Mouse (Mus musculus): ENCODE data around the gene Dhx29. TPM values are rescaled to one million over a fixed set of nuclear protein-coding genes. Genes with fewer than 3 reads are reported as not detected.
A peak's percentile ranks its signal among the peaks of the same experiment; 100 is the strongest.

The Dhx29 gene
- total RNA-seq (2021): 10 to 100 TPM; 19.1 to 22.0 TPM
- long read RNA-seq, experiment 1, full-length matches to known transcripts: 45 of 52 reads
- long read RNA-seq, experiment 1, partial matches to known transcripts: 2 of 52 reads
- long read RNA-seq, experiment 1, other reads (novel, unspliced or antisense): 5 of 52 reads
- long read RNA-seq, experiment 2, full-length matches to known transcripts: 38 of 45 reads
- long read RNA-seq, experiment 2, partial matches to known transcripts: 4 of 45 reads
- long read RNA-seq, experiment 2, other reads (novel, unspliced or antisense): 3 of 45 reads

DNA sequence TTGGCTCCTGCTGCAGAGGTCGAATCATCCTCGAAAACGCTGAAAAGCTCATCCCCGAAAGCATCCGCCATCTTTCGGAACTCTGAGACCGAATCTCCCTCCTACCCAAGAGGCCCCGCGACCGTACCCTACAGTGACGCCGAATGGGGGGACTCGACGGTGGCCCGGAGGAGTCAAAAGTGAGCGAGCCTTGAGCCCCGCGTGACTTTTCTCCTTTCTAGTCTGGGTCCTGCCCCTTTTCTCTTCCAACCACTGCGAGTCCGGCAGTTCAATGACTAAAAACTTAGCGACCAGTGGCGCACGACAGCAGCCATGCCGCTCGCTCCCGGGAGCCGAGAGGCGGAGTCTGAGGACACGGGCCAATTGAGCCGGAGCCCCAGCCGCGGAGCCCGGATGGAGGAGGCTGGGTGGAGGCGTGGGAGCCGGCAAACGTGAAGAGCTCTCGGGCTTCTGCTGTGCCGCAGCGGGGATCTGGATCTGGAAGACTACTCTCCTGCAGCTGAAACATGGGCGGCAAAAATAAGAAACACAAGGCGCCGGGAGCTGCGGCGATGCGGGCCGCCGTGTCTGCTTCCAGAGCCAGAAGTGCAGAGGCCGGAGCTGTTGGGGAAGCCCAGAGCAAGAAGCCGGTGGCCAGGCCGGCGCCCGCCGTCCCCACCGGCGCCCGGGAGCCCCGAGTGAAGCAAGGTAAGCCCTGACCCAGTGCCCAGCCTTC lies at the start of gene Dhx29, which contains the start of gene Mtrex:
Gene Dhx29 (plus strand): TSS at position 168 of the 715 bp plus-strand sequence.
Gene Mtrex (minus strand): TSS at position 112 of the 715 bp plus-strand sequence.
- intact Hi-C loops (cut with DNase I): loop anchor here (1.0 kb wide), 2 partner anchors 60 to 109 kb away; partner anchors contain the start of gene Ccno
- Histone ChIP-seq H3K4me3 (peak within 1 kb of the TSS; percentile 85), H3K27ac (peak within 1 kb of the TSS; percentile 56)
- no peak for TF ChIP-seq CTCF (IDR thresholded peaks at IDR 0.05)
- peak; percentile 99 to 100 for DNase-seq (ENCODE audit: extremely low spot score in 1 of 2, low spot score in 2 of 2)

DNA sequence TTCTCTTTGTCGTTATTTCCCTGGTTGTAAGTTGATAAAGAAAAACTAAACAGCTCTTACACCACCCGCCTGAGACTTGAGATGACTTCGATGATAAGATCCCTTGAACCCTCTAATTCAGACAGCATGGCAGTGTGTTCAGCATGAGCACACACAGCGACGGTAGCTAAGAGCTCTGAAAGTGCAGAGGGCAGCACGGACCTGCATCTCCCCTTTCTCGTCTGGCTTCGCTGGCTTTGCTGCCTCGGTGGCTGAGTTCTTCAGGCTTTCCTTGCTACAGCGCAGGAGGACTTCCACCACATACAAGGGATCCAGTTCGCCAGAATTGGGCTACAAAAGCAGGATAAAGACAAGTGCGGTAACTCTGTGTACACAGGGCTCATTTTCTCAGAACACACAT lies 40.0 kb upstream of the Dhx29 start:
- Histone ChIP-seq H3K4me3 (no peak overlapping the region), H3K27ac (no peak overlapping the region)
- intact Hi-C loops (cut with DNase I): no loop called here
- no peak for DNase-seq (ENCODE audit: extremely low spot score in 1 of 2, low spot score in 2 of 2)
- TF ChIP-seq CTCF (IDR thresholded peaks at IDR 0.05): no peak

DNA sequence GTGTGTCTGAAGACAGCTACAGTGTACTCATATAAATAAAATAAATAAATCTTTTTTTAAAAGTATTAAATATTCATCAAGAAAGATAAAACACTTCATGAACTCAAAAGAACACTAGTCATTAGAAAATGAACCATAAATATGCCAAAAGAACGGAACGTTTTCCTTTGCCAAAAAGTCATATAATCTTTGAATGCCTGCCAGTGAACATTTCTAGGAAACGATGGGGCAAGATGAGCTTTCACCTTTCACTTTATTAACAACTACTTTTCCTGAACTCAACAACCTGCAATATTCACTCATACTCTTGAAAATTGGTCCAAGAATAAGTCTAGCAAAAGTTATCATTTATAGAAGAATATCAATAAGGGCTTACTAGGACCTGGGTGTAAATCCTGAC lies 25.1 kb upstream of the Dhx29 start:
- intact Hi-C loops (cut with DNase I): no loop called here
- DNase-seq (ENCODE audit: extremely low spot score in 1 of 2, low spot score in 2 of 2): no peak
- Histone ChIP-seq H3K27ac (no peak overlapping the region), H3K4me3 (no peak overlapping the region)
- no peak for TF ChIP-seq CTCF (IDR thresholded peaks at IDR 0.05)

DNA sequence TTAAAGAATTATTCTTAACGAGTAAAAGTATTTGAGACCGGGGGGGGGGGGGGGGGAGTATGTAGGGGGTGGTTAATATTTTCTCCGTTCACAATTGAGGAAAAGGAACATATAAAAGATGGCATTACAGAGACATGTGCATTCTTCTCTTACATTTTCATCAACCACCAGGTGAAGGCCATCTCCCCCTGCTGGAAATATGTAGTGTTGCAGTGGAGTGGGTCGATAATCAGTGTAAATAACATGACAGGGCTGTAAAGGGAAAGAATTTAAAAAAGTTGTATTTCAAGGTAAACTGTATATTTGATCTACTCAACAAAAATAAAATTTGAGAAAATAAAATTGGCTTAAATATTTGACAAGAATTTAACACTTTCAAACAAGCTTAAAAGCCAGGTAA lies 17.6 kb upstream of the Dhx29 start:
- H3K4me3 ChIP-seq: no peak overlapping the region
- peak; percentile 70 for TF ChIP-seq CTCF (IDR thresholded peaks at IDR 0.05)
- no peak for DNase-seq (ENCODE audit: extremely low spot score in 1 of 2, low spot score in 2 of 2)
- intact Hi-C loops (cut with DNase I): loop anchor here (2.0 to 5.0 kb wide), 2 partner anchors 32 to 235 kb away; no protein-coding TSS in a partner anchor
- H3K27ac ChIP-seq: no peak overlapping the region

DNA sequence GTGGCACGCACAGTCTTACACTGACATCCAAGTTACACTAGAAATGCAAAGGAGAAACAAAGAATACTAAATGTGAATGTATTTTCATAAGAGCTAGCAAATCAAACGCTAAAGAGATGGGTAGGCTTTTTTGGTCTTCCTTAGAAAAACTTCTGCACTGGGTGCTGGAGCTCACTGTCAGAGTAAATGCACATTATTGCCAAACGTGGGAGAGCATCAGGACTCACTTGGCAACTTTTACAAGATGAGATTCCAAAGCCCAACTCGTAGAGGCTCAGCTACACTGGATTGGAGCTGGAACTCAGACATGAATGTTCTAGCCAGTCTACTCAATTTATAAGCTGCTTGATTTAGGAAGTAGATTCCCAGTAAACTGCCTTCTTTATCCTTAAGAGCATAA lies 16.8 kb upstream of the Dhx29 start:
- Histone ChIP-seq H3K4me3 (no peak overlapping the region), H3K27ac (no peak overlapping the region)
- no peak for DNase-seq (ENCODE audit: extremely low spot score in 1 of 2, low spot score in 2 of 2)
- intact Hi-C loops (cut with DNase I): loop anchor here (2.0 to 5.0 kb wide), 2 partner anchors 33 to 236 kb away; no protein-coding TSS in a partner anchor
- no peak for TF ChIP-seq CTCF (IDR thresholded peaks at IDR 0.05)

DNA sequence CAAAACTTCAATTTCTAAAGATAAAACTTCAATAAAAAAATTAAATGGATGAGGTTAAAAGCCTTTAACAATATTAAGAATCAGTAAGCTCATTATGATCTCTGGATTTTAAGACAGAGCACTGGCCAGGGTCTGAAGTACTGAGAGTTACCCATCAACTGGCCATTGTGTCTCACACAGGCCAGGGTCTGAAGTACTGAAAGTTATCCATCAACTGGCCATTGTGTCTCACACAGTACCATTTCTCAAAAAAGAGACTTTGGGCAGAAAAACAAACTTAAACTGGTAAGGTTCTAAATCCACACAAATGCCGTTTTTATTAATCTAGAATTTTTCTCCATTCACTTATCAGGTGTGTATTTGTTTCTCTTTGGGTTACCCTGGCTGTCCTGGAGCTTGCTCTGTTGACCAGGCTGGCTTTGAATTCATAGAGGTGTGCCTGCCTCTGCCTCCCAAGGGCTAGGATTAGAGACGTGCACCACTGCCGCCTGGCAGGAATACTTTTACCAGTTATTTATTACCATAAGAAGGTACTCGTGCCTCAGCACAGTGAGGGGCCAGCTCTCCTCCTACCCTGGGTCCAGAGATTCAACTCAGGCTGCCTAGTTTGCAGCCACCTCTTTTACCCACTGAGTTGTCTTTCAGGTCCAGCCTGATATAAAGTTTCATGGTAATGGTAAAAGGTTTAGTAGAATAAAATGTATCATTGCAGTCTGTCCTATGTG lies 8.0 kb upstream of the Dhx29 start:
- intact Hi-C loops (cut with DNase I): no loop called here
- Histone ChIP-seq H3K27ac (no peak overlapping the region), H3K4me3 (no peak overlapping the region)
- no peak for DNase-seq (ENCODE audit: extremely low spot score in 1 of 2, low spot score in 2 of 2)
- TF ChIP-seq CTCF (IDR thresholded peaks at IDR 0.05): no peak

DNA sequence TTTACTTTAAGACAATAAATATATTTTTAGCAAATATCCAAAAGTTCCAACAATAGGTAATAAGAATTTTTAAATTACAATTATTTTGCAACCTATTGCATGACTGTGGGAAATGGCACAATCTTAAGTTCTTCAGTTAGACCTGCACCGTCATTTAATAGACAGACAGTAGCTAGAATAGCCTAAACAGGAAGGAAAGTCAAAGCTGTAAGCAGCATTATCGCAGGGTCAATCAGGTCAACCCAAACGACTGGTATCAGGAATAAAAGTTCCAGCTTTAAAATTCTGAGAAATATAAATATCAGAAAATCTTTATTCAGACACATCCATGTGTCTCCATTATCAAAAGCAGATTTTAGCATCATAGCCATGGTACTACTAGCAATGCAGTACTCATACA lies 6.3 kb upstream of the Dhx29 start:
- no peak overlapping the region for H3K4me3 ChIP-seq
- H3K27ac ChIP-seq: no peak overlapping the region
- no peak for DNase-seq (ENCODE audit: extremely low spot score in 1 of 2, low spot score in 2 of 2)
- TF ChIP-seq CTCF (IDR thresholded peaks at IDR 0.05): no peak
- intact Hi-C loops (cut with DNase I): no loop called here

DNA sequence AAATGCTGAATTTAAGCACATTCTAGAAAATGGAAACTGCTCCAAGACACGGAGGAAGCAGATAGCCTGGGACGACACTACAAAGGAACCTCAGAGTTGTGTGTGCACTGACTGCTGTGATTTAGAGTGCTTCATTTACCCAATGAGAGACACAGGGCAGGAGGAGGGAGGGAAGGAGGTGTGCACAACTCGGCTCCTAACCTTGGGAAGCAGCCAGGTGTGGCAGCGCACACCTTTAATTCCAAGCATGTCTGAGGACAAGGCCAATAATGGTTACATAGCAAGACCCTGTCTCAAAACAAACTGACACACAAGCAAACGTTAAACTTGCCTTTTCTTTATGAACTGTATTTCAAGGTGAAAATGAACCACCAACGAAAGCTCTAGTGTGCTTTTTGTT lies 2.0 kb upstream of the Dhx29 start:
- no peak for DNase-seq (ENCODE audit: extremely low spot score in 1 of 2, low spot score in 2 of 2)
- Histone ChIP-seq H3K27ac (no peak overlapping the region), H3K4me3 (no peak overlapping the region)
- intact Hi-C loops (cut with DNase I): no loop called here
- no peak for TF ChIP-seq CTCF (IDR thresholded peaks at IDR 0.05)

DNA sequence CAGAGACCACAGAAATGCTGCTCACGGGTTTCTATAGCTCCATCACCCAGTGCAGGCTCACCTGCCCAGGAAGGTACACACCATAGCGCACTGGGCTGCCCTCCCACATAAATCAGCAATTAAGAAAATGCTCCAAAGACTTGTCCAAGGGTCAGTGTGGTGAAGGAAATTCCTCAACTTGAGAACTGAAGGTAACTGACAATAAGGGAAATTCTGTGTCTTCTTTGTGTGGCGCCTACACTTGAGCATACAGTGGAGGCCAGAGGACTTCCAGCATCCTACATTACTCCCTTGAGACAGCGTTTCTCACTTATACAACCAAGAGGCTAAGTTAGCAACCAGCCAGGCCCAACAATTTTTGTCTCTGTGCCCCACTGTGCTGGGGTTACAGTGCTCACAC lies 1.3 kb upstream of the Dhx29 start:
- intact Hi-C loops (cut with DNase I): no loop called here
- TF ChIP-seq CTCF (IDR thresholded peaks at IDR 0.05): no peak
- Histone ChIP-seq H3K27ac (no peak overlapping the region), H3K4me3 (peak overlapping the region; percentile 85)
- DNase-seq (ENCODE audit: extremely low spot score in 1 of 2, low spot score in 2 of 2): no peak

DNA sequence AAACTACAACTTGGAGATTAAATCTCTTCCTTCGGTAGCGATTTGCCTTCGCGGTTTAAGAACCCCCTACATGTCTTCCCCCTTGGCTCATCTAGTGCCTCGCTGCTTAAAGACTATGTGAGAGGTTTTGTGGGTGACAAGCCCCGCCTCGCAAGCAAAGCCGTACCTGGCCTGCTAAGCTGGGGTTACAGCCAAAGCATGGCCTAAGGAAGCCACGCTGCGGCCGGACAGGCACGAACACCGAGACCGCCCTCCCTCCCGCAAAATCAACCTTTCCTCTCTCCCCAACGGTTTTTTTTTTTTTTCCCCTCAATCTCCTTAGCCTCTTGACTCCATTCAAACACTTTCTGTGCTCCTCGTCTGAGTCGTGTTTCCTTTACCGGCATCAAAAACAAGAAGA lies 458 bp upstream of the Dhx29 start:
- no peak for TF ChIP-seq CTCF (IDR thresholded peaks at IDR 0.05)
- intact Hi-C loops (cut with DNase I): loop anchor here (1.0 kb wide), 2 partner anchors 61 to 110 kb away; partner anchors contain the start of gene Ccno
- H3K27ac ChIP-seq: peak overlapping the region; percentile 56
- peak overlapping the region; percentile 85 for H3K4me3 ChIP-seq
- peak in 1 of 2 experiments; percentile 18 for DNase-seq (ENCODE audit: extremely low spot score in 1 of 2, low spot score in 2 of 2)

DNA sequence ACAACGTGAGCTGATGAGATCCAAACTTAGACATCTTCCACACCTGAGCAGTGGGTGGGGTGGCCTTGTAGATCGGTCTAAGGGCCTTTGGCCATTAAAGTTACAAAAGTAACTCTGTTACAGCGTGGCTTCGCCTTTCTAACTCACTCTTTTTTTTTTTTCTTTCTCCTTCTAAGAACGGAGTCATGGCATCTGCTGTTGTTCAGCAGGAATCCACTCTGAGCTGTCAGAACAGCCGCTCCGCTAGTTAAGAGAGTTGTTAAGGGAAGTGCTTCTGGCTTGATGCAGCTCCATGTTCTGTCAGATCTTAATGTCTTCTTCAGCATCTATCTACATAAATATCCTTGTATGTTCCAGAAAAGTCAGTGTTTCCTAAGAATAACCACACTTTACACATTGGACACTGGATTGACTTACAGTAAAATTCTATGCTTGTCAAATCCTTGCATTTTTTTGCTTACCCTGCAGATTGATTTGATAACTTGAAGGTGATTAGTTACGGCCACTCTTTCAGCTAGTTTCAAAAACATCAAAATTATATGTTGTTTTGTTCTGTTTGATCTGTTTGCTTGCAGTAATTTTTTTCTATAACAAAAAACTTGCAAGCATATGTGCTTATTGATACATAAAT lies 899 bp downstream of the Dhx29 start:
- no peak for DNase-seq (ENCODE audit: extremely low spot score in 1 of 2, low spot score in 2 of 2)
- no peak for TF ChIP-seq CTCF (IDR thresholded peaks at IDR 0.05)
- Histone ChIP-seq H3K4me3 (peak overlapping the region; percentile 85), H3K27ac (peak overlapping the region; percentile 56)
- intact Hi-C loops (cut with DNase I): no loop called here

Data from left cerebral cortex, adult 2 months (tissue).